Mouse (Mus musculus): ENCODE results near the gene Fam129c. TPM values are rescaled to one million over a fixed set of nuclear protein-coding genes. Genes with fewer than 3 reads are reported as not detected.

Gene Fam129c
- polyA plus RNA-seq, 1 experiment from 2014 or later, result 2.7 TPM

GRCm38 (mm10) chr8:71629096-71629697 is 31.7 kb downstream of the Fam129c start:
- Histone ChIP-seq H3K36me3 (ENCODE audit: control insufficient read depth, insufficient read depth, low read length) (peaks cover 7% of the 10 kb centered on the region; the same call in 1 of the 2 replicates), H3K9ac (ENCODE audit: low read depth, low read length) (peak overlapping the region; percentile 55), H3K27me3 (ENCODE audit: control insufficient read depth, insufficient read depth, low read length) (peaks cover 18% of the 10 kb centered on the region), H3K4me1 (ENCODE audit: control insufficient read depth, insufficient read depth, low read length) (peaks cover 13% of the 10 kb centered on the region), H3K27ac (ENCODE audit: low read depth, low read length) (peak overlapping the region; percentile 57; the same call in 1 of the 2 replicates), H3K4me3 (ENCODE audit: low read length) (peak overlapping the region; percentile 47), H3K4me2 (replicated peaks; ENCODE audit: low read depth, low read length) (peak overlapping the region; percentile 97), H3K9me3 (ENCODE audit: control insufficient read depth, low read length) (peaks cover 6% of the 10 kb centered on the region; the same call in 1 of the 2 replicates)
- ATAC-seq (ENCODE audit: low FRiP score, low TSS enrichment), result peak; percentile 88
- under 1% methylated on average over 54 of the region's 55 CpGs for WGBS

GRCm38 (mm10) chr8:71629781-71630212 is 32.3 kb downstream of the Fam129c start:
- H3K9me3 ChIP-seq (ENCODE audit: control insufficient read depth, low read length), result peaks cover 6% of the 10 kb centered on the region; the same call in 1 of the 2 replicates
- H3K9ac ChIP-seq (ENCODE audit: low read depth, low read length), result peak overlapping the region; percentile 55
- H3K36me3 ChIP-seq (ENCODE audit: control insufficient read depth, insufficient read depth, low read length), result peaks cover 2% of the 10 kb centered on the region; the same call in 1 of the 2 replicates
- H3K4me1 ChIP-seq (ENCODE audit: control insufficient read depth, insufficient read depth, low read length), result peaks cover 13% of the 10 kb centered on the region
- peak overlapping the region; percentile 57; the same call in 1 of the 2 replicates for H3K27ac ChIP-seq (ENCODE audit: low read depth, low read length)
- peak overlapping the region; percentile 47 for H3K4me3 ChIP-seq (ENCODE audit: low read length)
- 1% methylated on average over 25 of the region's 25 CpGs for WGBS
- H3K4me2 ChIP-seq (replicated peaks; ENCODE audit: low read depth, low read length), result peak overlapping the region; percentile 97
- peaks cover 18% of the 10 kb centered on the region for H3K27me3 ChIP-seq (ENCODE audit: control insufficient read depth, insufficient read depth, low read length)
- peak; percentile 41 for ATAC-seq (ENCODE audit: low FRiP score, low TSS enrichment)

GRCm38 (mm10) chr8:71630761-71631160 is 33.3 kb downstream of the Fam129c start:
- H3K4me2 ChIP-seq (replicated peaks; ENCODE audit: low read depth, low read length), result no peak overlapping the region
- H3K27ac ChIP-seq (ENCODE audit: low read depth, low read length), result no peak overlapping the region
- H3K27me3 ChIP-seq (ENCODE audit: control insufficient read depth, insufficient read depth, low read length), result peaks cover 18% of the 10 kb centered on the region
- H3K9ac ChIP-seq (ENCODE audit: low read depth, low read length), result no peak overlapping the region
- H3K4me3 ChIP-seq (ENCODE audit: low read length), result no peak overlapping the region
- WGBS, result 74% methylated on average over 6 of the region's 6 CpGs
- H3K36me3 ChIP-seq (ENCODE audit: control insufficient read depth, insufficient read depth, low read length), result peaks cover 2% of the 10 kb centered on the region; the same call in 1 of the 2 replicates
- peaks cover 6% of the 10 kb centered on the region; the same call in 1 of the 2 replicates for H3K9me3 ChIP-seq (ENCODE audit: control insufficient read depth, low read length)
- no peak for ATAC-seq (ENCODE audit: low FRiP score, low TSS enrichment)
- peaks cover 13% of the 10 kb centered on the region for H3K4me1 ChIP-seq (ENCODE audit: control insufficient read depth, insufficient read depth, low read length)

- no peak overlapping the region for H3K9ac ChIP-seq (ENCODE audit: low read depth, low read length)
- H3K4me3 ChIP-seq (ENCODE audit: low read length), result no peak overlapping the region
- H3K27ac ChIP-seq (ENCODE audit: low read depth, low read length), result no peak overlapping the region
- peaks cover 13% of the 10 kb centered on the region for H3K4me1 ChIP-seq (ENCODE audit: control insufficient read depth, insufficient read depth, low read length)
- no peak for ATAC-seq (ENCODE audit: low FRiP score, low TSS enrichment)
- H3K27me3 ChIP-seq (ENCODE audit: control insufficient read depth, insufficient read depth, low read length), result peaks cover 18% of the 10 kb centered on the region
- no peaks in the 10 kb centered on the region for H3K36me3 ChIP-seq (ENCODE audit: control insufficient read depth, insufficient read depth, low read length)
- WGBS, result 57% methylated on average over 2 of the region's 2 CpGs
- peaks cover 6% of the 10 kb centered on the region; the same call in 1 of the 2 replicates for H3K9me3 ChIP-seq (ENCODE audit: control insufficient read depth, low read length)
- no peak overlapping the region for H3K4me2 ChIP-seq (replicated peaks; ENCODE audit: low read depth, low read length)
These were observed 34.4 kb downstream of the Fam129c start for GRCm38 (mm10) chr8:71631897-71632296.

GRCm38 (mm10) chr8:71633164-71633563 is 35.7 kb downstream of the Fam129c start:
- H3K27me3 ChIP-seq (ENCODE audit: control insufficient read depth, insufficient read depth, low read length), result peaks cover 18% of the 10 kb centered on the region
- ATAC-seq (ENCODE audit: low FRiP score, low TSS enrichment), result no peak
- peak overlapping the region; percentile 21; the same call in 1 of the 2 replicates for H3K4me2 ChIP-seq (replicated peaks; ENCODE audit: low read depth, low read length)
- peaks cover 6% of the 10 kb centered on the region; the same call in 1 of the 2 replicates for H3K9me3 ChIP-seq (ENCODE audit: control insufficient read depth, low read length)
- H3K4me3 ChIP-seq (ENCODE audit: low read length), result peak overlapping the region; percentile 4; the same call in 1 of the 2 replicates
- H3K36me3 ChIP-seq (ENCODE audit: control insufficient read depth, insufficient read depth, low read length), result no peaks in the 10 kb centered on the region
- no peak overlapping the region for H3K27ac ChIP-seq (ENCODE audit: low read depth, low read length)
- no peak overlapping the region for H3K9ac ChIP-seq (ENCODE audit: low read depth, low read length)
- H3K4me1 ChIP-seq (ENCODE audit: control insufficient read depth, insufficient read depth, low read length), result peaks cover 10% of the 10 kb centered on the region; the same call in 1 of the 2 replicates
- 14% methylated on average over 19 of the region's 22 CpGs for WGBS

GRCm38 (mm10) chr8:71633981-71634667 is 36.7 kb downstream of the Fam129c start:
- peak overlapping the region; percentile 19 for H3K4me2 ChIP-seq (replicated peaks; ENCODE audit: low read depth, low read length)
- no peak overlapping the region for H3K9ac ChIP-seq (ENCODE audit: low read depth, low read length)
- peaks cover 6% of the 10 kb centered on the region; the same call in 1 of the 2 replicates for H3K9me3 ChIP-seq (ENCODE audit: control insufficient read depth, low read length)
- no peaks in the 10 kb centered on the region for H3K36me3 ChIP-seq (ENCODE audit: control insufficient read depth, insufficient read depth, low read length)
- H3K27me3 ChIP-seq (ENCODE audit: control insufficient read depth, insufficient read depth, low read length), result peaks cover 18% of the 10 kb centered on the region
- WGBS, result 3% methylated on average over 26 of the region's 26 CpGs
- no peak for ATAC-seq (ENCODE audit: low FRiP score, low TSS enrichment)
- 0 out of 2 replicates have a peak, but pooled peaks cover 3% of the 10 kb centered on the region for H3K4me1 ChIP-seq (ENCODE audit: control insufficient read depth, insufficient read depth, low read length)
- no peak overlapping the region; the same call in 1 of the 2 replicates for H3K4me3 ChIP-seq (ENCODE audit: low read length)
- H3K27ac ChIP-seq (ENCODE audit: low read depth, low read length), result no peak overlapping the region

- peaks cover 6% of the 10 kb centered on the region; the same call in 1 of the 2 replicates for H3K9me3 ChIP-seq (ENCODE audit: control insufficient read depth, low read length)
- H3K27ac ChIP-seq (ENCODE audit: low read depth, low read length), result no peak overlapping the region
- H3K4me2 ChIP-seq (replicated peaks; ENCODE audit: low read depth, low read length), result no peak overlapping the region
- H3K4me3 ChIP-seq (ENCODE audit: low read length), result no peak overlapping the region
- no peak overlapping the region for H3K9ac ChIP-seq (ENCODE audit: low read depth, low read length)
- no peaks in the 10 kb centered on the region for H3K36me3 ChIP-seq (ENCODE audit: control insufficient read depth, insufficient read depth, low read length)
- 67% methylated on average over 8 of the region's 8 CpGs for WGBS
- H3K4me1 ChIP-seq (ENCODE audit: control insufficient read depth, insufficient read depth, low read length), result no peaks in the 10 kb centered on the region
- no peak for ATAC-seq (ENCODE audit: low FRiP score, low TSS enrichment)
- H3K27me3 ChIP-seq (ENCODE audit: control insufficient read depth, insufficient read depth, low read length), result peaks cover 9% of the 10 kb centered on the region; the same call in 1 of the 2 replicates
These were observed 40.0 kb downstream of the Fam129c start for GRCm38 (mm10) chr8:71637149-71638095.

GRCm38 (mm10) chr8:71638321-71638720 is 40.9 kb downstream of the Fam129c start:
- Histone ChIP-seq H3K36me3 (ENCODE audit: control insufficient read depth, insufficient read depth, low read length) (no peaks in the 10 kb centered on the region), H3K4me3 (ENCODE audit: low read length) (no peak overlapping the region), H3K4me2 (replicated peaks; ENCODE audit: low read depth, low read length) (no peak overlapping the region), H3K4me1 (ENCODE audit: control insufficient read depth, insufficient read depth, low read length) (no peaks in the 10 kb centered on the region), H3K27me3 (ENCODE audit: control insufficient read depth, insufficient read depth, low read length) (peaks cover 5% of the 10 kb centered on the region; the same call in 1 of the 2 replicates), H3K9ac (ENCODE audit: low read depth, low read length) (no peak overlapping the region), H3K9me3 (ENCODE audit: control insufficient read depth, low read length) (no peaks in the 10 kb centered on the region), H3K27ac (ENCODE audit: low read depth, low read length) (no peak overlapping the region)
- 72% methylated on average over 6 of the region's 6 CpGs for WGBS
- ATAC-seq (ENCODE audit: low FRiP score, low TSS enrichment), result no peak
